Mouse (Mus musculus): ENCODE data around the gene Tcstv1. TPM values are rescaled to one million over a fixed set of nuclear protein-coding genes. Genes with fewer than 3 reads are reported as not detected.
"Not testable (repeated sequence)": the region's sequence is repeated elsewhere in the genome, so short reads cannot be mapped to it uniquely, and the experiment has no call there.

The Tcstv1 gene
- polyA plus RNA-seq (2012; rRNA removed): not detected in 2 replicates

- not testable (repeated sequence) for DNase-seq (ENCODE audit: low read depth)
These were observed at the start of gene Tcstv1 for GRCm38 (mm10) chr13:119894685-119895084. Gene Tcstv1 (minus strand): TSS chr13:119894785.

GRCm38 (mm10) chr13:119929172-119929571 is 34.6 kb upstream of the Tcstv1 start, which contains the start of gene Gm21761:
Gene Gm21761 (minus strand): TSS chr13:119929272.
- not testable (repeated sequence) for DNase-seq (ENCODE audit: low read depth)

GRCm38 (mm10) chr13:119924597-119925340 is 30.2 kb upstream of the Tcstv1 start:
- DNase-seq (ENCODE audit: low read depth): not testable (repeated sequence)

- not testable (repeated sequence) for DNase-seq (ENCODE audit: low read depth)
These were observed 22.6 kb upstream of the Tcstv1 start for GRCm38 (mm10) chr13:119916966-119917722.

- not testable (repeated sequence) for DNase-seq (ENCODE audit: low read depth)
These were observed 21.9 kb upstream of the Tcstv1 start for GRCm38 (mm10) chr13:119916449-119916848.

GRCm38 (mm10) chr13:119898549-119898948 is 4.0 kb upstream of the Tcstv1 start:
- not testable (repeated sequence) for DNase-seq (ENCODE audit: low read depth)

- not testable (repeated sequence) for DNase-seq (ENCODE audit: low read depth)
These were observed 7.7 kb downstream of the Tcstv1 start for GRCm38 (mm10) chr13:119886896-119887295.

- not testable (repeated sequence) for DNase-seq (ENCODE audit: low read depth)
These were observed 30.1 kb downstream of the Tcstv1 start for GRCm38 (mm10) chr13:119864395-119864999.

- DNase-seq (ENCODE audit: low read depth): not testable (repeated sequence)
These were observed 32.2 kb downstream of the Tcstv1 start for GRCm38 (mm10) chr13:119862399-119862798.

Other genes with a start within 250 kb of the Tcstv1 start
- gene Hmgcs1, start 204.4 kb downstream of the Tcstv1 start, polyA plus RNA-seq (2012; rRNA removed): 61.0 and 76.6 TPM in 2 replicates
- 0.51 and 0.57 TPM in 2 replicates for gene Nim1k, start 138.9 kb downstream of the Tcstv1 start, polyA plus RNA-seq (2012; rRNA removed)
- 7.6 and 8.8 TPM in 2 replicates for gene Zfp131, start 103.9 kb downstream of the Tcstv1 start, polyA plus RNA-seq (2012; rRNA removed)
- not detected in 2 replicates for gene AF067063, start 64.6 kb downstream of the Tcstv1 start, polyA plus RNA-seq (2012; rRNA removed)
- not detected in 2 replicates for gene D13Ertd608e, start 58.8 kb downstream of the Tcstv1 start, polyA plus RNA-seq (2012; rRNA removed)
- not detected in 2 replicates for gene Gm21761, start 34.5 kb upstream of the Tcstv1 start, polyA plus RNA-seq (2012; rRNA removed)
- gene B020031M17Rik, start 56.0 kb upstream of the Tcstv1 start, polyA plus RNA-seq (2012; rRNA removed): not detected in 2 replicates
- gene Gm36079, start 132.2 kb upstream of the Tcstv1 start, polyA plus RNA-seq (2012; rRNA removed): not detected in 2 replicates
- 2.3 and 2.4 TPM in 2 replicates for gene Gm21188, start 157.4 kb upstream of the Tcstv1 start, polyA plus RNA-seq (2012; rRNA removed)
- not detected in 2 replicates for gene Gm20767, start 245.5 kb upstream of the Tcstv1 start, polyA plus RNA-seq (2012; rRNA removed)

All from gonadal fat pad, adult 2 months (tissue).